Mouse (Mus musculus) heart, embryonic 16.5 days (tissue): ENCODE data around the gene Ccdc42. TPM values are rescaled to one million over a fixed set of nuclear protein-coding genes. Genes with fewer than 3 reads are reported as not detected.
A peak's percentile ranks its signal among the peaks of the same experiment; 100 is the strongest.

Experiments
- ATAC-seq: fragments of 200-750 bp; cut with Nextera tagmentation; replicated peaks from 2 replicates; pipeline ENCODE4 v1.8.0; 2017; ENCODE audit warnings: moderate number of reproducible peaks; ENCODE audit not compliant: insufficient read depth, low FRiP score; ENCODE audit errors: extremely low read depth
- H3K27ac ChIP-seq: fragments of 300-500 bp; sonication (generic); 2 replicates; pipeline ENCODE4 v1.5.1; 2014; ENCODE audit warnings: mild to moderate bottlenecking, low read length, control low read depth, moderate library complexity
- H3K27me3 ChIP-seq: fragments of 300-500 bp; sonication (generic); 2 replicates; pipeline ENCODE4 v1.6.1; 2014; ENCODE audit warnings: low read length, mixed read lengths; ENCODE audit not compliant: control insufficient read depth, insufficient read depth
- H3K36me3 ChIP-seq: fragments of 300-500 bp; sonication (generic); 2 replicates; pipeline ENCODE4 v1.6.1; 2014; ENCODE audit not compliant: control insufficient read depth, insufficient read depth
- H3K4me1 ChIP-seq: fragments of 300-500 bp; sonication (generic); 2 replicates; pipeline ENCODE4 v1.6.1; 2014; ENCODE audit warnings: low read length, mixed read lengths; ENCODE audit not compliant: control insufficient read depth, insufficient read depth
- H3K4me2 ChIP-seq: fragments of 300-500 bp; sonication (generic); 2 replicates; pipeline ENCODE4 v1.6.1; 2014; ENCODE audit warnings: low read depth, mild to moderate bottlenecking, control low read depth, low read length
- H3K4me3 ChIP-seq: fragments of 300-500 bp; sonication (generic); 2 replicates; pipeline ENCODE4 v1.5.1; 2014; ENCODE audit warnings: mild to moderate bottlenecking, control low read depth, low read length
- H3K9ac ChIP-seq: fragments of 300-500 bp; sonication (generic); 2 replicates; pipeline ENCODE4 v1.6.1; 2014; ENCODE audit warnings: low read length, control low read depth
- H3K9me3 ChIP-seq: fragments of 300-500 bp; sonication (generic); replicated peaks from 2 replicates; pipeline ENCODE4 v1.6.1; 2016; ENCODE audit warnings: low read length; ENCODE audit not compliant: control insufficient read depth
- WGBS: fragments of 180-500 bp; shearing (Covaris S2); extraction: QIAGEN DNeasy Blood & Tissue Kit; methylation state at CpG from one replicate; pipeline ENCODE4 v1.1.7; 2014; 5-methylcytosine and 5-hydroxymethylcytosine counted together
- polyA plus RNA-seq: library from polyadenylated mRNA; unstranded; fragments of >200 nt; fragmentation: Nextera tagmentation; extraction: Ambion mirVana; gene quantifications from 2 replicates; pipeline ENCODE4 v1.2.1, GENCODE M21; 2015

Ccdc42 gene
- polyA plus RNA-seq, 1 experiment from 2014 or later = 1.5 TPM

- Histone ChIP-seq H3K27ac (peak overlapping the region; percentile 87), H3K9ac (peak overlapping the region; percentile 59), H3K4me2 (peak overlapping the region; percentile 57), H3K27me3 (no peaks in the 10 kb centered on the region), H3K4me1 (peaks cover 11% of the 10 kb centered on the region), H3K9me3 (no peaks in the 10 kb centered on the region), H3K36me3 (no peaks in the 10 kb centered on the region), H3K4me3 (peak overlapping the region; percentile 54)
- ATAC-seq = peak; percentile 94
- WGBS = 4% methylated on average over 14 of the region's 14 CpGs
Observed at GRCm38 (mm10) chr11:68623225-68623870, 36.5 kb downstream of the Ccdc42 start.

- ATAC-seq = peak; percentile 33; the same call in 1 of the 2 replicates
- WGBS = 14% methylated on average over 5 of the region's 5 CpGs
- peak overlapping the region; percentile 59 for H3K9ac ChIP-seq
Observed at GRCm38 (mm10) chr11:68623871-68624258, 37.0 kb downstream of the Ccdc42 start.

DNA sequence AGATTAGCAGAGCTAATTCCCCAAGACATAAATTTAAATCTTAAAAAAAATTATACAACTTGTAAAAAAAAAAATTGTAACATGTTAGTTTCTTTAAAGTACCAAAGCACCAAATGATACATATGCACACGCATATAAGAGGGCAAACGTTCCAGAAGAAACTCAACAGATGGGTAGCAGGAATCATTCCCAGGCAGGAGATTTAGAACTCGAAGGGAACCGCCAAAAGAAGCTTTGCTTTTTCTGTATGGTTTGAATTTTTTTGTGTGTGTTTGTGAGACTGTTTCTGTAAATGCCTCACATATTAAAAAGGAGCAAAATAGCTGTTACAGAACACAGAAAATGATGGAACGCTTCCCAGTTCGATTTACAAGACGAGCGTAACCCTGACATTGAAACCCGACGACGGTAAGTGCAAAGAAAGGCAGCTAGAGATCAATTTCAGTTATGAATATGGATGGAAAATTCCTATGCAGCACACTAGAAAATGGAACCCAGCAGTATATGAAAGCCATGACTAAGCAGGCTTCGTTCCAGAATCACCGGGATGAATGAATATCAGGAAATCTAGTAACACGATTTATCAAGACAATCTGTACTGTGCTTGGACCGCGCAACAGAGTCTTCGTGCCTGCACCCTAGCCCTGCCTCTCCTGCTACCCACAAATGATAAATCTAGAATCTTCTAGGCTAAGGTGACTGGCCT is 44.9 kb downstream of the Ccdc42 start:
- H3K9ac ChIP-seq = no peak overlapping the region
- H3K4me2 ChIP-seq = no peak overlapping the region
- H3K27ac ChIP-seq = no peak overlapping the region
- H3K4me3 ChIP-seq = no peak overlapping the region
- H3K4me1 ChIP-seq = peaks cover 6% of the 10 kb centered on the region
- H3K27me3 ChIP-seq = no peaks in the 10 kb centered on the region
- WGBS = 84% methylated on average over 17 of the region's 17 CpGs
- no peak for ATAC-seq
- H3K36me3 ChIP-seq = no peaks in the 10 kb centered on the region
- no peaks in the 10 kb centered on the region for H3K9me3 ChIP-seq

More at GRCm38 (mm10) chr11:68623871-68624258, 37.0 kb downstream of the Ccdc42 start:
- H3K27ac ChIP-seq = peak overlapping the region; percentile 87
- H3K4me1 ChIP-seq = peaks cover 11% of the 10 kb centered on the region
- no peaks in the 10 kb centered on the region for H3K27me3 ChIP-seq
- H3K36me3 ChIP-seq = no peaks in the 10 kb centered on the region
- peak overlapping the region; percentile 57 for H3K4me2 ChIP-seq
- peak overlapping the region; percentile 54 for H3K4me3 ChIP-seq
- no peaks in the 10 kb centered on the region for H3K9me3 ChIP-seq

DNA sequence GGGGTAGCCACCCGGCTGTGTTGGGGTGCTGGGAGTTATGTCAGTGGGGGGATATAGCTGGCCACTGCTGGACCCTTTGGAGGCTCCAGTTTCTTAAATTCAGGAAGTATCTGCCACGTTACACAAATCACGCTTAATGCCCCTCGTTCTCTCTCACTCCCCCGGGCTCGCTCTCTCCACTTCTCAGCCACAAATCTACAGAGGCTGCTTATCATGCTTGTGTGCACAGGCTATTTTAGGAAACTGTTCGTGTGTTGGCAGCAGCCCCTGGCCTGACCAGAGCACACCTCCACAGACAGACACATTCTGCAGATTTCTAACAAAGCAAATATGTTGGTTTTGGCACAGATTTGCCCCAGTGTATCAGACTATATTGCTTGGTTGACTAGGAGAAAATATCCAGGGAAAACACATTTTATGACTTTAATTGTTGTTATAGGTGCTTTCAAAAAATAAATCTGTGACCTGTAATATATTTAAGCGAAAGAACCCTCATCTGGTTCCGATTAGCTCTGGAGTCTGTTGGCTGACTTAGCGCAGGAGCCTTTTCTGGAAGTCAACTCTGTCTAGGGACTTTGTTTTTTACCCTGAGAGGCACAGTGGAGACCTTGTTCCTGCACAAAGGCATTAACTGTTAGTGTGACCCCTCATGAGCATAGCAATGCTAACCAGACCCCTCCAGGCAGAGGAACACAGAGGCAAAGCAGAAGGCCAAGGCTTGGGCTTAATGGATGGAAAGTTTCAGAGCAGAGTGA is 51.2 kb downstream of the Ccdc42 start:
- Histone ChIP-seq H3K27ac (peak overlapping the region; percentile 97), H3K9ac (peak overlapping the region; percentile 68), H3K4me2 (peak overlapping the region; percentile 56), H3K27me3 (no peaks in the 10 kb centered on the region), H3K4me1 (peaks cover 21% of the 10 kb centered on the region), H3K4me3 (no peak overlapping the region), H3K36me3 (no peaks in the 10 kb centered on the region), H3K9me3 (0 out of 2 replicates have a peak, but pooled peaks cover 4% of the 10 kb centered on the region)
- ATAC-seq = peak; percentile 95
- WGBS = 13% methylated on average over 10 of the region's 10 CpGs

GRCm38 (mm10) chr11:68641361-68641760 is 54.5 kb downstream of the Ccdc42 start:
- peaks cover 23% of the 10 kb centered on the region for H3K4me1 ChIP-seq
- H3K27ac ChIP-seq = no peak overlapping the region
- H3K36me3 ChIP-seq = no peaks in the 10 kb centered on the region
- 71% methylated on average over 5 of the region's 5 CpGs for WGBS
- H3K4me2 ChIP-seq = no peak overlapping the region
- H3K9ac ChIP-seq = no peak overlapping the region
- ATAC-seq = no peak
- no peaks in the 10 kb centered on the region for H3K27me3 ChIP-seq
- no peak overlapping the region for H3K4me3 ChIP-seq
- H3K9me3 ChIP-seq = 0 out of 2 replicates have a peak, but pooled peaks cover 4% of the 10 kb centered on the region

DNA sequence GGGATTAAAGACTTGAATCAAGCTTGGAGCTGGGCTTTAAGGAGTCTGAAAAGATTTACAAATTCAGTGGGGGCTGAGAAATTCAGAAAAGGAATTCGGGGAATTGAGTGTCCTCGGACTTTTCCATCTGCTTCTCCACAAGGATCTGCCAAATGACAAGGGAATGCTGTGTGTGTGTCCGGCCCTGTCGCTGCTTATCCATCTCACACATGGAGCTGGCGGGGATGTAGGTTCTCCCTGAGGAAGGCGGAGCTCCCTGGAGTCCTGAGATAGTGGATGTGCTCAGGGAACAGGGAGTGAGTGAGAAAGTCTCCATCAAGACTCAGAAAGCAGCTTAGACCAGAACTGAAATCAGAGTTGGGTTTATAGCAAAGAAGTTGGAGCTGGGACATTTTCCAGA is 58.0 kb downstream of the Ccdc42 start:
- Histone ChIP-seq H3K27me3 (no peaks in the 10 kb centered on the region), H3K4me1 (peaks cover 12% of the 10 kb centered on the region), H3K9me3 (0 out of 2 replicates have a peak, but pooled peaks cover 4% of the 10 kb centered on the region), H3K36me3 (no peaks in the 10 kb centered on the region), H3K9ac (no peak overlapping the region), H3K27ac (peak overlapping the region; percentile 44; the same call in 1 of the 2 replicates), H3K4me3 (no peak overlapping the region), H3K4me2 (no peak overlapping the region)
- peak; percentile 41; the same call in 1 of the 2 replicates for ATAC-seq
- WGBS = 35% methylated on average over 6 of the region's 6 CpGs

Other genes starting within 250 kb of the Ccdc42 start
- gene Ntn1, start 186.2 kb upstream of the Ccdc42 start, polyA plus RNA-seq = 17.7 and 21.3 TPM in 2 replicates
- 1.3 and 2.5 TPM in 2 replicates for gene Pik3r5, start 154.9 kb upstream of the Ccdc42 start, polyA plus RNA-seq
- 5.6 and 7.7 TPM in 2 replicates for gene Pik3r6, start 84.0 kb upstream of the Ccdc42 start, polyA plus RNA-seq
- 0.17 and 0.39 TPM in 2 replicates for gene Mfsd6l, start 30.8 kb upstream of the Ccdc42 start, polyA plus RNA-seq
- gene Myh10, start 104.5 kb downstream of the Ccdc42 start, polyA plus RNA-seq = 81.1 and 104 TPM in 2 replicates